Mouse (Mus musculus) stomach, postnatal 0 days (tissue): ENCODE results near the gene Alkbh6.
A peak's percentile ranks its signal among the peaks of the same experiment; 100 is the strongest.

Source experiments
- CTCF ChIP-seq: IDR thresholded peaks from 2 replicates; pipeline ENCODE4 v1.5.1; 2016; ENCODE audit warnings: antibody characterized with exemption, low read depth, mild to moderate bottlenecking, moderate library complexity
- EP300 ChIP-seq: optimal IDR thresholded peaks from 2 replicates; pipeline ENCODE3; 2016; ENCODE audit warnings: antibody characterized with exemption

DNA sequence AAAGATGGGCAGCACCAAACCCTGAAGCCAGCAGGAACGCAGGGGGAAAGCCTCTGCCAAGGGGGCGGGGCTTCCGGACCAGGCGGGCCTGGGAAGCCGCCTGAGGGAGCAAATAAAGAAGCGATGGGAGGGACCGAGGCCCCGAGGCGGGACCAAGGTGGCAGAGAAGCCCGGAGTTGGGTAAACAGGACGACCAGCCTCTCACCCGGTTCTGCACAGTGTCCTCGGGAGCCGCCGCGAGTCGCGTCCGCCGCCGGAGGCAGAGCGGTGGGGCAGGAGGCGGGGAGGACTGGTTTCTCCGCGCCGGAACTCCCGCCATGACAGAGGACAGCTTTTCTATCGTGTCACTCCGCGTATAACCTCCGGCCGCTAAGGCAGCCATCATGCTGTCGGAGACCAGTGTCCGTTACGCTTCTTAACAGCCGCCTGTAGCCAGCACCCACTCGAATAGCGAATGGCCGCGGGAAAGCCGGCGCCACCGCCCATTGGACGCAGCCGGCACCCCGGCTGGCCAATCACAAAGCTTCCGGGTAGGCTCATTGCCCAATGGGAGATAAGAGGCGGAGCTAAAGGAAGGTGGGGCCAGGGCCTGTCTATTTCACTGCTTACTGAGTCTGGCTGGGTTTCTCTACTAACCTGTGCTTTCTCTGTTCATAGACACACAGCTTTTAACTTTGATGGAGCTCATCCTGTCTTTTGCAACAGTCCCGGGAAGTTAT is 28.4 kb upstream of the Alkbh6 start, which contains the start of the genes Thap8 and Wdr62:
- TF ChIP-seq EP300 (peak; percentile 43), CTCF (no peak)
